Mouse (Mus musculus) liver, adult 2 months (tissue): Measurements from ENCODE around the gene Pde4d.

Experiments
- CTCF ChIP-seq: fragments of 200-500 bp; IDR thresholded peaks from 2 replicates; pipeline ENCODE4 v1.5.1; 2011; ENCODE audit warnings: low read depth, low read length, control low read depth
- POLR2A ChIP-seq: fragments of 200-500 bp; IDR thresholded peaks from 2 replicates; pipeline ENCODE4 v1.6.1; 2011; ENCODE audit warnings: low read length, control low read depth; ENCODE audit not compliant: insufficient read depth; ENCODE audit errors: extremely low read depth

GRCm38 (mm10) chr13:109279211-109279610 lies 829.5 kb downstream of the Pde4d start:
- TF ChIP-seq POLR2A (no peak), CTCF (no peak)
